Mouse (Mus musculus): ENCODE data around the gene Taok3. TPM values are rescaled to one million over a fixed set of nuclear protein-coding genes. Genes with fewer than 3 reads are reported as not detected.

The Taok3 gene
- polyA plus RNA-seq, 1 experiment: 6.0 TPM

DNA sequence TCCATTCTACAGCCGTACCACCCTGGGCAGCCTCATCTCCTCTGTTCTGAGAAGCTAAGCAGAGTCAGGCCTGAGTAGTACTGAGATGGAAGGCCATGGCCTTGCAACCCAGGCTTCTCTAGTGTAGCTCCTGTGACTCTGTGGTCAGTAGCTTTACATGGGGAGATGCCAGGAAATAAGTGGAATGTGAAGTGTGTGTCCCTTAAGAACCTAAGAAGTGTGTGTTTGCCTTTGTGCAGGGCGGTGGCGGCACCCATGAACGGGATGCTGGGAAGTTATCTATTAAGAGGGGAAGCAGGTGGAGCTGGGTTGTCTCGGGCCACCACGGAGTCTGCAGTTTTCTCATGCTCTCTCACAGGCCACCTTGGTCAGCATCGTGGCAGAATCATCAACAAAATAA lies 76.6 kb downstream of the Taok3 start:
- Histone ChIP-seq H3K27ac (ENCODE audit: control insufficient read depth, insufficient read depth, low read depth, low read length) (no peak overlapping the region), H3K4me3 (ENCODE audit: control insufficient read depth, low read depth, low read length) (no peak overlapping the region), H3K27me3 (ENCODE audit: control insufficient read depth, insufficient read depth, low read length) (no peaks in the 10 kb centered on the region), H3K4me1 (ENCODE audit: control insufficient read depth, insufficient read depth, low read length) (no peaks in the 10 kb centered on the region), H3K36me3 (ENCODE audit: control insufficient read depth, insufficient read depth, low read length) (no peaks in the 10 kb centered on the region)
- TF ChIP-seq CTCF (IDR thresholded peaks at IDR 0.05; ENCODE audit: control insufficient read depth, insufficient read depth, insufficient replicate concordance, low read depth, low read length): no peak
- no peak for TF ChIP-seq POLR2A (IDR thresholded peaks at IDR 0.05; ENCODE audit: control insufficient read depth, low read depth, low read length)

DNA sequence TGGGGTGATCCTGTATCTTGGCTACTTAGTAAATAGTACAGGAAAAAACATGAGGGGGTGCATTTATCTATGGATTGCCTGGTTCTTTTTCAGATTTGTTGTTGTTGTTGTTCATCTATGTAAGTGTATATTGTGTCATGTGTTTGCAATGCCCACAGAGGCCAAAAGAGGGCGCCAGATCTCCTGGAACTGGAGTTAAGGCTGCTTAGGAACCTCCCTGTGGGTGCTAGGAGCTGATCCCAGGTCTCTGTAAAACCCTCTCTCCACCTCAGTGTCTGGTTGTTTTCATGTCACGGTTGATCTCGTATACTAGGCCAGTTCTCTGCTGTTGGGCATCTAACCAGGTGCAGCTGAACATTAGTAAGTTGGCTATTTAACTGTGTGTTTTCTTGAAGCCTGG lies 78.5 kb downstream of the Taok3 start:
- no peak overlapping the region for H3K27ac ChIP-seq (ENCODE audit: control insufficient read depth, insufficient read depth, low read depth, low read length)
- peak; percentile 55; the same call in 1 of the 2 replicates for TF ChIP-seq CTCF (IDR thresholded peaks at IDR 0.05; ENCODE audit: control insufficient read depth, insufficient read depth, insufficient replicate concordance, low read depth, low read length)
- no peak for TF ChIP-seq POLR2A (IDR thresholded peaks at IDR 0.05; ENCODE audit: control insufficient read depth, low read depth, low read length)
- no peaks in the 10 kb centered on the region for H3K27me3 ChIP-seq (ENCODE audit: control insufficient read depth, insufficient read depth, low read length)
- H3K36me3 ChIP-seq (ENCODE audit: control insufficient read depth, insufficient read depth, low read length): no peaks in the 10 kb centered on the region
- no peak overlapping the region for H3K4me3 ChIP-seq (ENCODE audit: control insufficient read depth, low read depth, low read length)
- no peaks in the 10 kb centered on the region for H3K4me1 ChIP-seq (ENCODE audit: control insufficient read depth, insufficient read depth, low read length)

DNA sequence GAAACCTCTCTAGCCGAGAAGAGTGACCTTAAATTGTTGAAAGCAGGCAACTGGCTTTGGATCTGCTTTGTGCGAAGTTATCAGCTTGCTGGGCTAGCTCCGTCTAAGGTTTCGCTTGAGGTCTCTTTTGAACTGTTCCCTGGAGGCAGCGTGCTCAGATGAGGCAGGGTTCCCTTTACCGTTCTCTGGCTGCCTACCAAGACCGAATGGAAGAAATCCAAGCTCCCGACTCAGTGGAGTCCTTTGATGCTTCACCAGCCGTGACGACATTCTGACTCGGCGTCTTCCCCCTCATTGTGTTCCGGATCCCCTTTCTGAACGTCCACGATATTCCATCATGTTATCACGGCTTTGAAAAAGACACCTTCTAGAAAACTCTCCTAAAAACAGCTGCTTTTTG lies 87.4 kb downstream of the Taok3 start:
- Histone ChIP-seq H3K4me3 (ENCODE audit: control insufficient read depth, low read depth, low read length) (no peak overlapping the region), H3K4me1 (ENCODE audit: control insufficient read depth, insufficient read depth, low read length) (no peaks in the 10 kb centered on the region), H3K36me3 (ENCODE audit: control insufficient read depth, insufficient read depth, low read length) (no peaks in the 10 kb centered on the region), H3K27ac (ENCODE audit: control insufficient read depth, insufficient read depth, low read depth, low read length) (no peak overlapping the region), H3K27me3 (ENCODE audit: control insufficient read depth, insufficient read depth, low read length) (no peaks in the 10 kb centered on the region)
- TF ChIP-seq CTCF (IDR thresholded peaks at IDR 0.05; ENCODE audit: control insufficient read depth, insufficient read depth, insufficient replicate concordance, low read depth, low read length): no peak
- TF ChIP-seq POLR2A (IDR thresholded peaks at IDR 0.05; ENCODE audit: control insufficient read depth, low read depth, low read length): no peak

DNA sequence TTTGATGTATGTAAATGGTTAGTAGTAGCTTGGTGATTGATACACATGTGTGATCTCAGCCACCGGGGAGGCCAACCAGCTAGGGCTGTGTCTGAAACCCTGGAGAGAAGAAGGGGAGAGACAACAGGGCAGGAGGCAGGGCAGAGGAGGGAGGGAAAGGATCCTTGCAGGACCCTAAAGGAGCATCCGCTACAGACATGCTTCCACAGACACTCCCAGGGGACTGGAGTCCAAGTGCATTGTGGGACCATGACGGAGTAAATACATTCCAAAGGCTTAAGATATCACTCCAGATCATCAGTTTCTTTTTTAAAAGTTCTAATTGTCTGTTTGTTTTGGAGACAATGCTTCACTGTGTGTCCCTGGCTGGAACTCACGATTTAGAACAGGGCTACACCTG lies 94.1 kb downstream of the Taok3 start:
- Histone ChIP-seq H3K27ac (ENCODE audit: control insufficient read depth, insufficient read depth, low read depth, low read length) (no peak overlapping the region), H3K36me3 (ENCODE audit: control insufficient read depth, insufficient read depth, low read length) (no peaks in the 10 kb centered on the region), H3K4me3 (ENCODE audit: control insufficient read depth, low read depth, low read length) (no peak overlapping the region), H3K27me3 (ENCODE audit: control insufficient read depth, insufficient read depth, low read length) (no peaks in the 10 kb centered on the region), H3K4me1 (ENCODE audit: control insufficient read depth, insufficient read depth, low read length) (no peaks in the 10 kb centered on the region)
- no peak for TF ChIP-seq CTCF (IDR thresholded peaks at IDR 0.05; ENCODE audit: control insufficient read depth, insufficient read depth, insufficient replicate concordance, low read depth, low read length)
- TF ChIP-seq POLR2A (IDR thresholded peaks at IDR 0.05; ENCODE audit: control insufficient read depth, low read depth, low read length): no peak

DNA sequence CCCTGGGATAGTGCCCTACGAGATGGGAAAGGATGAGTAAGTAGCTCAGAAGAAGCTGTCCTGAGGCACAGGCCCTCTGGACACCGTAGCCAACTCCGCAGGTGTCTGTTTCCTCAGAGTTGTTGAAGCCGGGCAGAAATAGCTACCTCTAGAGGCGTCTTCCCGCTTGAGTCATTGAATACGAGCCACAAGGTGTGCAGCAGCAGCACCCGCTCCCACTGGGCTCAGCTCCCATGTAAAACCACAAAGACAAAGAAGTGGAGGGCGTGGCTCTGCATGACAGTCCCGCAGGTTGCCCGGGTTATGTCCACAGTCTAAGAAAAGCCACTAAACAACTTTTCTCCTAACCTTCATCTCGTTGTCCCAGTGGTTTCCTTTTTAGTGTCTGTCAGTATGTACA lies 111.1 kb downstream of the Taok3 start:
- Histone ChIP-seq H3K27me3 (ENCODE audit: control insufficient read depth, insufficient read depth, low read length) (no peaks in the 10 kb centered on the region), H3K36me3 (ENCODE audit: control insufficient read depth, insufficient read depth, low read length) (no peaks in the 10 kb centered on the region), H3K27ac (ENCODE audit: control insufficient read depth, insufficient read depth, low read depth, low read length) (no peak overlapping the region), H3K4me1 (ENCODE audit: control insufficient read depth, insufficient read depth, low read length) (no peaks in the 10 kb centered on the region), H3K4me3 (ENCODE audit: control insufficient read depth, low read depth, low read length) (no peak overlapping the region)
- no peak for TF ChIP-seq POLR2A (IDR thresholded peaks at IDR 0.05; ENCODE audit: control insufficient read depth, low read depth, low read length)
- TF ChIP-seq CTCF (IDR thresholded peaks at IDR 0.05; ENCODE audit: control insufficient read depth, insufficient read depth, insufficient replicate concordance, low read depth, low read length): no peak

DNA sequence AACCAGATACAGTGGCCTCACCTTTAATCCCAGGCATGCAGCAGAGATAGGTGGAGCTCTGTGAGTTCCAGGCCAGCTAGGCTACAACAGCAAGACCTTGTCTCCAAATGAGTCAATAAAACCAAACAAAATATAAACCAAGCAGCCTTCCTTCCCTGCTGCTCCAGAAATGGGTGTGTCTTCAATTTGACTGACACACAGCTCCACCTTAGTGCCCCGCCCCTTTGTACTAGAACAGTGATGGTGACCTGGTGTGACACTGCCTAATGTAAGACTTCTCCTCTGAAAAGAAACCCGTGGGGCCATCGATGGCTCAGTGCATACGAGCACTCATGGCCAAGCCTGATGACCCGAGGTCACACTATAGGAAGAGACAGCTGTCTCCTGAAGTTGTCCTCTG lies 116.6 kb downstream of the Taok3 start:
- no peaks in the 10 kb centered on the region for H3K36me3 ChIP-seq (ENCODE audit: control insufficient read depth, insufficient read depth, low read length)
- no peak for TF ChIP-seq POLR2A (IDR thresholded peaks at IDR 0.05; ENCODE audit: control insufficient read depth, low read depth, low read length)
- TF ChIP-seq CTCF (IDR thresholded peaks at IDR 0.05; ENCODE audit: control insufficient read depth, insufficient read depth, insufficient replicate concordance, low read depth, low read length): no peak
- H3K27me3 ChIP-seq (ENCODE audit: control insufficient read depth, insufficient read depth, low read length): no peaks in the 10 kb centered on the region
- H3K4me3 ChIP-seq (ENCODE audit: control insufficient read depth, low read depth, low read length): no peak overlapping the region
- H3K27ac ChIP-seq (ENCODE audit: control insufficient read depth, insufficient read depth, low read depth, low read length): no peak overlapping the region
- H3K4me1 ChIP-seq (ENCODE audit: control insufficient read depth, insufficient read depth, low read length): no peaks in the 10 kb centered on the region

DNA sequence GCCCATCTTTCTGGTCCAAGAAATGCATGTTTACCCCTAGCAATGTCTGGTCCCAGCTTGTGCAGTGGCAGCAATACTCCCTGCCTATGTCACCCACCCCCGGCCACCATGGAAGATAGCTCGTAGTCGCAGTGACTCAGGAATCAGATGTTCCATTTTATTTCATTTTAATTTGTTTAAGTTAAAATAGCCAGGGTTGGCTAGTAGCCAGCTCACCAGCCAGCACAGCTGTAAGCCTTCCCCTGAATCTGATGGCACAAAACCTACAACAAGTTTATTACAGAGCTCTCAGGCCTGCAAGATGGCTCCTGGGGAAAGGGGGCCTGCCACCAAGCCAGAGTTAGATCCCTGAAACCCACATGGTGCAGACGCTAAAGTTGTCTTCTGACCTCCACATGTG lies 119.2 kb downstream of the Taok3 start:
- H3K27ac ChIP-seq (ENCODE audit: control insufficient read depth, insufficient read depth, low read depth, low read length): no peak overlapping the region
- peaks cover 3% of the 10 kb centered on the region; the same call in 1 of the 2 replicates for H3K4me1 ChIP-seq (ENCODE audit: control insufficient read depth, insufficient read depth, low read length)
- H3K27me3 ChIP-seq (ENCODE audit: control insufficient read depth, insufficient read depth, low read length): no peaks in the 10 kb centered on the region
- no peak overlapping the region for H3K4me3 ChIP-seq (ENCODE audit: control insufficient read depth, low read depth, low read length)
- no peak for TF ChIP-seq CTCF (IDR thresholded peaks at IDR 0.05; ENCODE audit: control insufficient read depth, insufficient read depth, insufficient replicate concordance, low read depth, low read length)
- no peak for TF ChIP-seq POLR2A (IDR thresholded peaks at IDR 0.05; ENCODE audit: control insufficient read depth, low read depth, low read length)
- H3K36me3 ChIP-seq (ENCODE audit: control insufficient read depth, insufficient read depth, low read length): no peaks in the 10 kb centered on the region

DNA sequence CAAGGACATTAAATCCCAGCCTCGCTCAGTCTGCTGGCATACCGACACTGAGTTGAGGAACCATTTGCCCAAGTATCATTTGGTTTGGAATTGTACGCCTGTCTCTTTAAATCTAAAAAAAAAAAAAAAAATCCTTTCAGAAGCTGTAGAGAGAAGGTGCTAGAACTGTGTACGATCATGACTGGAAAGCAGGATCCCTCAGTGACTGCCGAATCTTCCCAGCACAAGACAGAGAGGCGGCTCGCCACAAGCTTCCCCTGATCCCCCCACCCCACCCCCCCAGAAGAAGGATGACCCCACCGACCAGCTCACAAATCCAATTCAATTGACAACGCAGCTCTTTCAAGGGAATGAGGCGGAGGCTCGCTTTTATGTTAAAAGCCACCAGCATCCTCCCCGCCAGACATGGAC lies 120.4 kb downstream of the Taok3 start:
- Histone ChIP-seq H3K4me1 (ENCODE audit: control insufficient read depth, insufficient read depth, low read length) (peaks cover 10% of the 10 kb centered on the region), H3K4me3 (ENCODE audit: control insufficient read depth, low read depth, low read length) (peak overlapping the region; percentile 40), H3K27ac (ENCODE audit: control insufficient read depth, insufficient read depth, low read depth, low read length) (no peak overlapping the region), H3K27me3 (ENCODE audit: control insufficient read depth, insufficient read depth, low read length) (no peaks in the 10 kb centered on the region), H3K36me3 (ENCODE audit: control insufficient read depth, insufficient read depth, low read length) (no peaks in the 10 kb centered on the region)
- TF ChIP-seq CTCF (IDR thresholded peaks at IDR 0.05; ENCODE audit: control insufficient read depth, insufficient read depth, insufficient replicate concordance, low read depth, low read length) (no peak), POLR2A (IDR thresholded peaks at IDR 0.05; ENCODE audit: control insufficient read depth, low read depth, low read length) (no peak)
